Mouse (Mus musculus) effector memory CD4-positive, alpha-beta T cell, adult 5 months (primary cell): ENCODE measurements around the gene Foxc1. TPM values are rescaled to one million over a fixed set of nuclear protein-coding genes. Genes with fewer than 3 reads are reported as not detected.

ENCODE experiments used
- polyA plus RNA-seq: library from polyadenylated mRNA; unstranded; fragments of 100-300 nt; shearing (Covaris generic); gene quantifications from one replicate; pipeline ENCODE4 v1.2.1, GENCODE M21; 2017

Foxc1 gene
- polyA plus RNA-seq = 0.09 TPM

GRCm38 (mm10) chr13:31806428-31806832, at the start of gene Foxc1:
Gene Foxc1, plus strand, starts transcription at chr13:31806633.

Other genes with a start within 250 kb of the Foxc1 start
- gene A530084C06Rik, start 247.3 kb upstream of the Foxc1 start, polyA plus RNA-seq = not detected
- gene Foxf2, start 180.8 kb upstream of the Foxc1 start, polyA plus RNA-seq = not detected